Mouse (Mus musculus) macrophage (primary cell): ENCODE results near the gene Barx2. TPM values are rescaled to one million over a fixed set of nuclear protein-coding genes. Genes with fewer than 3 reads are reported as not detected.
"Not testable (repeated sequence)": the region's sequence is repeated elsewhere in the genome, so short reads cannot be mapped to it uniquely, and the experiment has no call there.

Experiments
- H3K27ac ChIP-seq: fragments of 350-480 bp; formaldehyde crosslinking; 2 replicates; pipeline ENCODE4 v1.9.0; 2021
- H3K36me3 ChIP-seq: fragments of 350-480 bp; formaldehyde crosslinking; 2 replicates; pipeline ENCODE4 v1.9.0; 2021; ENCODE audit errors: inconsistent target
- H3K4me3 ChIP-seq: fragments of 350-480 bp; formaldehyde crosslinking; 2 replicates; pipeline ENCODE4 v1.9.0; 2021; ENCODE audit errors: inconsistent target
- H3K79me2 ChIP-seq: fragments of 350-480 bp; formaldehyde crosslinking; 2 replicates; pipeline ENCODE4 v1.9.0; 2021; ENCODE audit errors: inconsistent target
- WGBS: methylation state at CpG from one replicate; pipeline ENCODE4 v1.1.7; 2026; ENCODE audit warnings: inconsistent platforms; ENCODE audit not compliant: missing documents; 5-methylcytosine and 5-hydroxymethylcytosine counted together
- polyA plus RNA-seq: library from polyadenylated mRNA; stranded (reverse); fragments of 250-400 nt; gene quantifications from 3 replicates; pipeline ENCODE4 v1.2.4, GENCODE M21; 2018; ENCODE audit warnings: inconsistent platforms
- total RNA-seq, 78 experiments: library from RNA; depleted of rRNA; stranded (reverse); fragments of 250-400 nt; gene quantifications; 1 replicate in 9 of 78; 2 replicates in 24 of 78; 3 replicates in 43 of 78; 4 replicates in 2 of 78; pipeline ENCODE4 v1.2.4; 2018; ENCODE audit warnings: inconsistent platforms in 56 of 78

Barx2 gene
- total RNA-seq (2018; cell fraction: chromatin; rRNA removed) = not detected
- total RNA-seq (2018; cell fraction: cytosol; rRNA removed) = under 1 TPM in 1 of 26 experiments, not detected in 25; 0.09 TPM
- not detected for total RNA-seq (2018; cell fraction: nucleus; rRNA removed)
- polyA plus RNA-seq = not detected in 3 replicates

- H3K4me3 ChIP-seq = no peak within 1 kb of the TSS
- no peak within 1 kb of the TSS for H3K27ac ChIP-seq
- no peaks in the 10 kb centered on the region for H3K79me2 ChIP-seq
- no peaks in the 10 kb centered on the region for H3K36me3 ChIP-seq
- 2% methylated on average over 59 of the region's 81 CpGs for WGBS
Observed at GRCm38 (mm10) chr9:31912921-31913738, at the start of gene Barx2. Barx2 (minus strand) TSS chr9:31913462.

- 80% methylated on average over 1 of the region's 1 CpGs for WGBS
- H3K27ac ChIP-seq = no peak overlapping the region
- no peaks in the 10 kb centered on the region for H3K79me2 ChIP-seq
- H3K4me3 ChIP-seq = no peak overlapping the region
- H3K36me3 ChIP-seq = no peaks in the 10 kb centered on the region
Observed at GRCm38 (mm10) chr9:31962265-31962664, 49.0 kb upstream of the Barx2 start.

DNA sequence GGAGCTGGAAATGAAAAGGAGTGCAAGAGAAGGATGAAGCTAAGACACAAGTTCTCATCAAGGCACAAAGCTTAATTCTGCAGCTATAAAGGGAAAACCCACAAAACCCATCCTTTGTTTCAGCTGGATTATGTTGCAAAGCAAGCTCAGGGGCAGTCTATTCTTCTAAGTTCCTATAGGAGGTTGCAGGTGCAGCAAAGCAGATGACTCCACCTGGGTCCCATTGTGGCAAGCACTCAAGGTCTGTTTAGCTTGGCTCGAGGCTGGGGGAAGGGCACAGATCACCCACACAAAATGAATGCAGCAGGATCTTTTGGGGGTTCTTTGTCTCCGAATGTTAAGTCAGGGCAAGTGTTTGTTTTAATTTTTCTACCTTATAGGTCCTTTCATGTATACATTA, 47.2 kb upstream of the Barx2 start:
- H3K79me2 ChIP-seq = no peaks in the 10 kb centered on the region
- H3K27ac ChIP-seq = no peak overlapping the region
- H3K36me3 ChIP-seq = no peaks in the 10 kb centered on the region
- 80% methylated on average over 2 of the region's 2 CpGs for WGBS
- no peak overlapping the region for H3K4me3 ChIP-seq

DNA sequence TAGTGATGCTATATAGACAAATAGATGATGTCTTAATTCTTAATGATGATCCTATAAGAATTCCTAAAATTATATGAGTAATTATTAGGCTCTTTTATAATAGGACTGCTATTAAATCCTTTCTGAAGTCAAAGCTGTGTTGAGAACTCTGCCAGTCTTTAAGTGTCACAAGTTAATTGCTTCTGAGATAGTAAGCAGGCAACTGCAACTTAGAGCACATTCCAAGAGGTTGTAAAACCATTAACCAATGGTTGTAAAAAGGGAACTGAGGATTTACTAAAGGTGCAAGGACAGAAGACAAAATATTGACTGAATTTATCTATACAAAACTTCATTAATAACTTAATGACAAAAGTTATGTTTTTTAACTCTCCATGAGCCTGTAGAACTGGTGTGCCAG, 44.9 kb upstream of the Barx2 start:
- Histone ChIP-seq H3K4me3 (no peak overlapping the region), H3K79me2 (no peaks in the 10 kb centered on the region)

GRCm38 (mm10) chr9:31950506-31950905, 37.2 kb upstream of the Barx2 start:
- H3K4me3 ChIP-seq = no peak overlapping the region
- H3K36me3 ChIP-seq = no peaks in the 10 kb centered on the region
- 90% methylated on average over 5 of the region's 5 CpGs for WGBS
- no peaks in the 10 kb centered on the region for H3K79me2 ChIP-seq
- H3K27ac ChIP-seq = no peak overlapping the region

More for the DNA sequence above, 44.9 kb upstream of the Barx2 start:
- Histone ChIP-seq H3K27ac (no peak overlapping the region), H3K36me3 (no peaks in the 10 kb centered on the region)

GRCm38 (mm10) chr9:31949031-31949430, 35.8 kb upstream of the Barx2 start:
- Histone ChIP-seq H3K4me3 (no peak overlapping the region), H3K79me2 (no peaks in the 10 kb centered on the region), H3K27ac (no peak overlapping the region), H3K36me3 (no peaks in the 10 kb centered on the region)
- WGBS = 35% methylated on average over 5 of the region's 5 CpGs

GRCm38 (mm10) chr9:31947051-31947450, 33.8 kb upstream of the Barx2 start:
- Histone ChIP-seq H3K4me3 (no peak overlapping the region), H3K36me3 (no peaks in the 10 kb centered on the region), H3K27ac (no peak overlapping the region), H3K79me2 (no peaks in the 10 kb centered on the region)
- WGBS = 85% methylated on average over 10 of the region's 10 CpGs

GRCm38 (mm10) chr9:31942334-31942733, 29.1 kb upstream of the Barx2 start:
- Histone ChIP-seq H3K36me3 (no peaks in the 10 kb centered on the region), H3K79me2 (no peaks in the 10 kb centered on the region), H3K4me3 (no peak overlapping the region), H3K27ac (no peak overlapping the region)
- WGBS = 56% methylated on average over 1 of the region's 1 CpGs

DNA sequence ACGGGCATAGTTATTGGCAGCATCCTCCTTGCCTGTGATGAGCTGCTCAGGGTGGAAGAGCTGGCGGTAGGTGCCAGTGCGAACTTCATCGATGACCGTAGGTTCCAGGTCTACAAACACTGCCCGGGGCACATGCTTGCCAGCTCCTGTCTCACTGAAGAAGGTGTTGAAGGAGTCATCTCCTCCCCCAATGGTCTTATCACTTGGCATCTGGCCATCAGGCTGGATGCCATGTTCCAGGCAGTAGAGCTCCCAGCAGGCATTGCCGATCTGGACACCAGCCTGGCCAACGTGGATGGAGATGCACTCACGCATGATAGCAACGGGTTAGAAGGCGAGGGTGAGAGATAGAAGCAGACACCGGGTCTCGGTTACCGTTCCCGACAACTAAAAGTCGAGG, 23.2 kb upstream of the Barx2 start:
- H3K79me2 ChIP-seq, H3K36me3 ChIP-seq, H3K4me3 ChIP-seq, H3K27ac ChIP-seq: not testable (repeated sequence)
- 94% methylated on average over 5 of the region's 16 CpGs for WGBS

GRCm38 (mm10) chr9:31931691-31932090, 18.4 kb upstream of the Barx2 start:
- Histone ChIP-seq H3K4me3 (no peak overlapping the region), H3K79me2 (no peaks in the 10 kb centered on the region), H3K36me3 (no peaks in the 10 kb centered on the region), H3K27ac (no peak overlapping the region)
- WGBS = 43% methylated on average over 5 of the region's 5 CpGs

- Histone ChIP-seq H3K27ac (no peak overlapping the region), H3K36me3 (no peaks in the 10 kb centered on the region), H3K79me2 (no peaks in the 10 kb centered on the region), H3K4me3 (no peak overlapping the region)
- 39% methylated on average over 3 of the region's 3 CpGs for WGBS
Observed at GRCm38 (mm10) chr9:31931255-31931654, 18.0 kb upstream of the Barx2 start.

DNA sequence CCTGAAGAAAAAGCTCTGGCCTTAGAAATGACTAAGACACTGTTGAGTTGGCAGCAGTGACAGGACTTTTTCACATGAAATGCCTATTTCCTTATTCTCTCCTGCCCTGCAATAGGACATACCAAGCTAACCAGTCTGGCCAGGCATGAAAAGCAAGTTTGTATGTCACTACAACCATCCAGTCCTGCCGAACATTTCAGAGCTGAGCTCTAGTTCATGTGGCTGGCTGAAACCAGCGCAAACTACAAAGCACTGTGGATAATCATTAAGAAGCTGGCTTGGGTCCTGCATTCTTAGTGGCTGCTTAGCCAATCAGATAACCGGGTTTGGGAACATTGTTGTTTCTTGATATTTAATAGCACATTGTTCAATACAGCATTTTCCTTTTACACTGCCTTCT, 13.5 kb upstream of the Barx2 start:
- 82% methylated on average over 3 of the region's 3 CpGs for WGBS
- H3K36me3 ChIP-seq = no peaks in the 10 kb centered on the region
- H3K27ac ChIP-seq = no peak overlapping the region
- H3K79me2 ChIP-seq = no peaks in the 10 kb centered on the region
- no peak overlapping the region for H3K4me3 ChIP-seq

DNA sequence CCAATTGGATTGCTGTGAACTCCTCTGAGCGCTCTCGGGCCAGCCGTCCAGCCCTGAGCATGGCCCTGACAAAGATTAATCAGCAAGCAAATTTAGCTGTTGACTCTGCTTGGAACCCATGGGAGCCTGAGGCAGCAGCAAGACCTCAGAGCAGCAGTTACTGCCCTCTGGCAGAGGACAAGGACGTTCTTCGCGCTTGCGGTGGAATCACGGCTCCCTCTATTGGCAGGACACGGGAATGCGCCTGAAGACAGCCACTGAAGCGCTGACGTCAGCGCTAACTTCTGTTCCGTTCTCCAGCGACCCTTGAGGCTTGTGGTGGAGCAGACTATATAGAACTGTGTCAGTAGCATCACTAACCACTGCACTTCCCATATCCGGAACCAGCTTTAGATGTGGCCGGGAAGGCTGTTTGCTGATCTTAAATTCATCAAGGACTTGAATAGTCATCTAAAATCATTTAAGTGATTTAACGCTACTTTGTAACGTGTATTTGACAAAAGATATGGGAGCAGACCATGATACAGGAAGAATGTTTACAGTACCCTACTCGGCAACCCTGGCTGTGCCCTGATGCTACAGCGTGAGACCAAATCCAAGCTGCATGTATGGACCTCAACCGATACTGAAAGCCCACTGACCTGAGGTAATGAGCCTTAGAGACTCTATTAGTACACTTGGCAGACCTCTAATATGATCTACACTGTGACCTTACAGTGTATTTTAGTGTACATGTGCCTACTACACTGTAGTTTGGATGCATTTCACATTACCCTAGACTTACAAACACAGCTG, 12.8 kb upstream of the Barx2 start:
- H3K4me3 ChIP-seq = no peak overlapping the region
- 19% methylated on average over 22 of the region's 22 CpGs for WGBS
- H3K36me3 ChIP-seq = no peaks in the 10 kb centered on the region
- H3K27ac ChIP-seq = no peak overlapping the region
- H3K79me2 ChIP-seq = no peaks in the 10 kb centered on the region

GRCm38 (mm10) chr9:31923529-31923928, 10.3 kb upstream of the Barx2 start:
- Histone ChIP-seq H3K27ac (no peak overlapping the region), H3K79me2 (no peaks in the 10 kb centered on the region), H3K36me3 (no peaks in the 10 kb centered on the region), H3K4me3 (no peak overlapping the region)
- WGBS = 85% methylated on average over 7 of the region's 7 CpGs

- H3K79me2 ChIP-seq = no peaks in the 10 kb centered on the region
- H3K4me3 ChIP-seq = no peak overlapping the region
- WGBS = 8% methylated on average over 1 of the region's 1 CpGs
- no peaks in the 10 kb centered on the region for H3K36me3 ChIP-seq
- no peak overlapping the region for H3K27ac ChIP-seq
Observed at GRCm38 (mm10) chr9:31919802-31920201, 6.5 kb upstream of the Barx2 start.
